Mouse (Mus musculus) CD4-positive naive resting alpha-beta T cell, adult 57 days (primary cell): ENCODE measurements around the gene Sirt3. TPM values are rescaled to one million over a fixed set of nuclear protein-coding genes. Genes with fewer than 3 reads are reported as not detected.

ENCODE experiments used
- total RNA-seq: library from RNA; stranded (reverse); gene quantifications from one replicate; pipeline ENCODE4 v1.2.4, GENCODE M21; 2023

The Sirt3 gene
- total RNA-seq, result 7.8 TPM

DNA sequence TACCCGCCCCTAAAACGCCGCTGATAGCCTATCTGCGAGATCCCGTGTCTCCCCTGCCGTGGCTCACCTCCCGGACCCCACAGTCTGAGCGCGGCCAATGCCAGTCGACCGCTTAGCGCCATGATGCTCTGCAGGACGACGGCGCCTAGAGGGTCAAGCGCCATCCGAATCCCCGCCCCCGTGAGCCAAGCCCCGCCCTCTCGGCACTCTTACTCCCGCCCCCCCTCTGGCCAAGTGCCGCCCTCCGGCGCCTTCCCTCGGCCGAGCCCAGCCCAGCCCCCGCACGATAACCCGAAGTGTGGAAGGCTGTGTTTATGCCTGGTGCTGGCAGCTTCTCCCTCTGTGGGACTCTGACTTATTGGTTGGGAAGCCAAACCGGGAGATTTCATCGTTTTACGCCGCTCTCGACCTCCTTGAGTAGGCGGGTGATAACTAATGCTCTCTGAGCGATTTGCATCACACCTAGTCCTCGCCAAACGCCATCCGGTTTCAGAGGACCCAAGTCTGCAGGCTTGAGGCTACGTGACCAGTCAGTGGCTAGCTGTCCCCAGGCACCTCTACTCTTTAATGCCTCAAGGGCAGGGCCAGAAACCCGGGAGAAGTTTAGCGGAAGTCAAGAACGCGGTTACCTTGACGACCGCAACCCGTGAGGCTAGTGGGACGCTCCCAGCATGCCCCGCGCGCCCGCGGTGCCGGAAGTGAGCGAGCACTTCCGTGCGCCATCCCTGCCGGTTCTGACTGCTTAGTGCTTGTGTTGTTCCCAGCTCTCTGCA, at the start of gene Sirt3, which contains the start of gene Psmd13:
Sirt3 (minus strand) TSS at position 614 of the 773 bp plus-strand sequence.
Psmd13 (plus strand) TSS at position 273 of the 773 bp plus-strand sequence.

GRCm38 (mm10) chr7:140920418-140921029, 38.4 kb upstream of the Sirt3 start, which contains the start of gene Nlrp6:
Gene Nlrp6, plus strand, starts transcription at chr7:140920902.

GRCm38 (mm10) chr7:140900220-140900619, 18.1 kb upstream of the Sirt3 start, which contains the start of gene Cox8b:
Gene Cox8b, minus strand, starts transcription at chr7:140900446.

DNA sequence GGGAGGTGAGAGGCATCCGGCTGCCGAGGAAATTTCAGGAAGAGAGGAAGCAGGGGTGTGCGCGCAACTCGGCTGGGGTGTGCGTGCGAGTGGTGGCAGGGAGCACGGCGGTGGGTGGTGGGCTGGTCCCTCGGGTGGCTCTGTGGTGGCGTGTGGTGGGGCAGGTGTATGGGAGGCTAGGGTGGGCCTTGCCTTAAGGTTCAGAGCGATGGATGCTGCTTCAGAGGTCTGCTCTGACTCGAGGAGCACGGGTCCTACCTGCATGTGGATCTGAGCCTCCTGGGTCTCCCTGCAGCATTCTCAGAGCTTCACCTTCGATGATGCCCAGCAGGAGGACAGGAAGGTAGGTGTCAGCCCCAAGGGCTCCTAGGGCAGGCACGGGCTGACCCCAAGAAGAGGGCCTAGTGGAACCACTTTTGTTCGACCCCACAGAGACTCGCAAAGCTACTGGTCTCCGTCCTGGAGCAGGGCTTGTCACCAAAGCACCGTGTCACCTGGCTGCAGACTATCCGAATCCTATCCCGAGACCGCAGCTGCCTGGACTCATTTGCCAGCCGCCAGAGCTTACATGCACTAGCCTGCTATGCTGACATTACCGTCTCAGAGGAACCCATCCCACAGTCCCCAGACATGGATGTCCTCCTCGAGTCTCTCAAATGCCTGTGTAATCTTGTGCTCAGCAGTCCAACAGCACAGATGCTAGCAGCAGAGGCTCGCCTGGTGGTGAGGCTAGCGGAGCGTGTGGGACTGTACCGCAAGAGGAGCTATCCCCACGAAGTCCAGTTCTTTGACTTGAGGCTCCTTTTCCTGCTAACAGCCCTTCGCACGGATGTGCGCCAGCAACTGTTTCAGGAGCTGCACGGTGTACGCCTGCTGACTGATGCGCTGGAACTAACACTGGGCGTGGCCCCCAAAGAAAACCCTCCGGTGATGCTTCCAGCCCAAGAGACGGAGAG, 24.3 kb downstream of the Sirt3 start, which contains the start of gene Bet1l:
Bet1l (minus strand) TSS at position 28 of the 956 bp plus-strand sequence.

GRCm38 (mm10) chr7:140856785-140857549, 25.1 kb downstream of the Sirt3 start, which contains the start of gene Ric8a:
Gene Ric8a, plus strand, starts transcription at chr7:140856957.

GRCm38 (mm10) chr7:140855860-140856784, 26.0 kb downstream of the Sirt3 start, which contains the start of gene Gm45785:
Gene Gm45785, minus strand, starts transcription at chr7:140856331.

DNA sequence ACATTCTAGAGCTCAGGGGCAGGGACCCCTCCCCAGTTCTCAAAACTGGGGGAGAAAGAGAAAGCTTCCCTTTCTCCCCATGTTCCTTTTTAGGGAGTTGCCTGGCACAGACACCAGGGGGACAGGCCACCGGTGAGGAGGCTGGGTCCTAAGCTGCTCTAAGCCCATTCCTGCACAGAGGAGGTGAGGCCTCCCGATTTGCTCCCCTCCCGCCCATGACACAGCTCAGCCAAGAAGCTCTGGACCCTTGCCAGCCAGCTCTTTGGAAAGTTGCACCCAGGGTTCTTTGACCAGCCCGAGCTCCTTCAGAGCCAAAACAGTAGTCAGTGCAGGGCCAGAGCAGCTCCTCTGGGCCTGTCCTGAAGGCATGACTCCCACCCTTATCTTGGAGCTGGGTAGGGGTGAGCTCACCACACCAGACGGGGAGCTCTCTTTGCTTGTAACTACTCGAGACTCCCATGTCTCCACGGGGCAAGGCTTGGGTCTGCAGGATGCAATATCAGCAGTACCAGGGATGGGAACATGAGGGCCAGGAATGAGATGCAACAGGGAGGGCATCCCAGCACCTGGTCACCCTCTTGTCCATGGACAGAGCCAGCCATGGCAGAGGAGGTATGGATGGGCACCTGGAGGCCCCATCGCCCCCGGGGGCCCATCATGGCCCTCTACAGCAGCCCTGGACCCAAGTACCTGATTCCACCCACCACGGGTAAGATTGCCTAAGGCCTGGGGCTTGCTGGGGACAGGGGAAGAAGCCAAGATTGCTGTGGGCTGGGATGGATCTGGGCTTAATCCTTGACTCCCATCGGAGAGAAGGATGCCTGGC, 34.1 kb downstream of the Sirt3 start, which contains the start of gene Odf3:
Odf3 (plus strand) TSS at position 51 of the 826 bp plus-strand sequence.

DNA sequence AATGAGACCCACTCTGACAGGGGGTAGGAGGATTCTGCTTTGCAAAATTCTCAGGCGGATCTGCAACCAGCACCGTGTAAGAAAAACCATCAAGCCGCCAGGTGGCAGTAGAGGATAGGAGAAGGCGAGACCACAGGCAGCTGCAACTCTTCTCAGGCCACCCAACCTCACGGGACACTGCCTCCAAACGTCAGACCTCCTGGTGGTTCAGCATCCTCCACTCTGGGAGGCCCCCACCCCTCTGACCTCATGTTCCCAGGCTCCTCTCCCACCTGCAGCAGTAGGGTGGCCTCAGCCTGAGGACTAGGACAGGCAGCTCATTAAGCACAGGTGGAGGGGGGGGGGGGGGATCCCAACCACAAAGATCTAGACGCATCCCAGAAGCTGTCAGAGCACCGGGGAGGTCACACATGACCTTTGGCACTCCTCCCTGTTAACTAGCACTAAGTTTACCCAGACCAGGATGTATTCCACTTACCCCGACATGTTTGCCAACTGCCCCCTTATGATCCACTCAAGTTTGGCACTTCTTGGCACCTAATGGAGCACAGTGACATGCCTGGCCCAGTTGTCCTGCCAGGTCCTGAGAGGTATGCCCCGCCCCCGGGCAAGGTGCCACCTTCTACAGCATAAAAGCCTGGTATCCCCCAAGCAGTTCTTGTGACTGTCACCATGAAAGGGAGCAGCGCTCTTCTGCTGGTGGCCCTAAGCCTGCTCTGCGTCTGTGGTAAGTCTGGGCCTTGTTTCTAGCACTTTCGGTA, 37.0 kb downstream of the Sirt3 start, which contains the start of gene Scgb1c1:
Scgb1c1 (plus strand) TSS at position 643 of the 761 bp plus-strand sequence.

DNA sequence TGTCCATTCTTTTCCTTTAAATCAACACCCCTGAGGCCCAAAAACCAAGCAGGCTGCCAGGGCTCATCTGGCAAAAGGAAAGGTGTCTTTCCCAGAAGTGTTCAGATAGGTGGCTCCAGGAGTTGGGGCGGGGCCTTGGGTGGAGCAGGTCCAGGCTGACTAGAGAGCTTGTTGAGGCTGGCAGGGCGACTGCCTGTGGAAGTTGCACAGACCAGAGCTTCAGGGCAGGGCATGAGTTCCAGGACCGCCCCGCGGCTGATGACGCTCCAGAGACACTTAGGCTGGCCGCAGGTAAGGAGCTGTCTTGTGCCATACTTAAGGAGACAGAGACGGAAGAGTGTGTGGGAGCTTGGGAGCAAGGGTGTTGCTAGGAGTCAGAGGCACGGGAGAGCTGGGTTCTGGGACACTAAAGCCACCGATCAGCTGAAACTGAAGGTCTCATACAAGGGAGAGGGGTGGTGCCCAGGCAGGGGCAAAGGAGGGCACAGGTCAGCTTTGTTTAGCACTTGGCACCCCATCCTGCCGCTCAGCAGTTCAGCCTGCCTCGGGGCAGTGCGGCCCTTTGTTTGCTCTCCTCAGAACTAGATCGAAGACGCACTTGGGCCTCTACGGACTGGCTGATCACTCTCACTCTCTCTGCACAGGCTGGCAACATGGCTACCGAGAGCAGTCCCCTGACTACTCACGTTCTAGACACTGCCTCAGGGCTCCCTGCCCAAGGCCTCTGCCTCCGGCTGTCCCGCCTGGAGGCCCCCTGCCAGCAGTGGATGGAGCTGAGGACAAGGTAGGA, 46.9 kb downstream of the Sirt3 start, which contains the start of gene Urah:
Urah (plus strand) TSS at position 51 of the 790 bp plus-strand sequence.

DNA sequence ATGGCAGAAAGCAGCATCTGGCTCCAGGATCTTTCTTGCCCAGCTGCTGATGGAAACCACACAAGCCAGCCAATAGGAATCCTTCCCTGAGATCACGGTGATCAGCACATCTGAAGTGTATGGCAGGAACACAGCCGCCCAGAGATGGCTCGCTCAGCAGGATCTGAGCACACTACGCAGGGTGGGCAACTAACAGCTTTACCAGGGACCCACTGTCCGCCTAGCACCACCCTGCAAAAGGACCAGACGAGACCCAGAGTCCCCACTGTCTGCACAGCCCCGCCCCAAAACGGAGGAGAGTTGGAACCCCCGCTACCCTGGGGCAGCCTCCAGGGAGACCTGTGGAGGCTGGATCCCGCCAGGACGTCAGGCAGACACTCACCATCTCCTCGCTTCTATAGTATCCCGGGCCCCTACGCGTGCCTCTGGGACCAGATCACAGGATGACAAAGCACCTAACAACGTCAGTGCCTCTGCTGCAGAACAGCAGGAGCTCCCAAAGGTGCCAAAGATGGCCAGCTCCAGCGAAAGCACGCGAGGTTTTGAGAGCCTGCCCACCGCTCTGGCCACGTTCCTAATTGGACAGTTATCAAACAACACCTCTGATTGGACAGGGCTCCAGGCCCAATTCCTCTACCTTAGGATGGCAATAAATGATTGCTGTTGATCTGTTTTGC, 60.3 kb downstream of the Sirt3 start, which contains the start of gene Zfp941:
Zfp941 (minus strand) TSS at position 526 of the 677 bp plus-strand sequence.

Other genes with a start within 250 kb of the Sirt3 start
- gene Olfr53, start 235.9 kb downstream of the Sirt3 start, total RNA-seq, result not detected
- gene Olfr539, start 222.4 kb downstream of the Sirt3 start, total RNA-seq, result not detected
- gene Olfr45, start 200.4 kb downstream of the Sirt3 start, total RNA-seq, result not detected
- not detected for gene Olfr541, start 185.0 kb downstream of the Sirt3 start, total RNA-seq
- not detected for gene Cyp2e1, start 118.6 kb downstream of the Sirt3 start, total RNA-seq
- not detected for gene Syce1, start 94.5 kb downstream of the Sirt3 start, total RNA-seq
- gene Zfp941, start 60.1 kb downstream of the Sirt3 start, total RNA-seq, result not detected
- not detected for gene Urah, start 47.3 kb downstream of the Sirt3 start, total RNA-seq
- not detected for gene Scgb1c1, start 36.8 kb downstream of the Sirt3 start, total RNA-seq
- not detected for gene Odf3, start 34.5 kb downstream of the Sirt3 start, total RNA-seq
- gene Gm45785, start 26.0 kb downstream of the Sirt3 start, total RNA-seq, result not detected
- gene Ric8a, start 25.4 kb downstream of the Sirt3 start, total RNA-seq, result 104 TPM
- 28.0 TPM for gene Bet1l, start 24.7 kb downstream of the Sirt3 start, total RNA-seq
- 79.0 TPM for gene Psmd13, start 341 bp downstream of the Sirt3 start, total RNA-seq
- gene Cox8b, start 18.1 kb upstream of the Sirt3 start, total RNA-seq, result not detected
- not detected for gene Nlrp6, start 38.6 kb upstream of the Sirt3 start, total RNA-seq
- 11.0 TPM for gene Pgghg, start 59.1 kb upstream of the Sirt3 start, total RNA-seq
- gene Ifitm5, start 68.0 kb upstream of the Sirt3 start, total RNA-seq, result not detected
- gene Gm45717, start 73.6 kb upstream of the Sirt3 start, total RNA-seq, result not detected
- 19.8 TPM for gene Ifitm2, start 73.7 kb upstream of the Sirt3 start, total RNA-seq
- gene Ifitm1, start 84.9 kb upstream of the Sirt3 start, total RNA-seq, result 5.5 TPM
- 12.2 TPM for gene Ifitm3, start 128.5 kb upstream of the Sirt3 start, total RNA-seq
- 1.9 TPM for gene Ifitm6, start 135.6 kb upstream of the Sirt3 start, total RNA-seq
- gene Gm17387, start 146.8 kb upstream of the Sirt3 start, total RNA-seq, result not detected
- 1.3 TPM for gene B4galnt4, start 178.8 kb upstream of the Sirt3 start, total RNA-seq
- gene Pkp3, start 195.9 kb upstream of the Sirt3 start, total RNA-seq, result 39.7 TPM
- 76.9 TPM for gene Sigirr, start 218.3 kb upstream of the Sirt3 start, total RNA-seq
- 0.30 TPM for gene Ano9, start 235.5 kb upstream of the Sirt3 start, total RNA-seq
- gene Ptdss2, start 240.1 kb upstream of the Sirt3 start, total RNA-seq, result 12.8 TPM